Comparison of ENCODE assay signal across 9 mouse cellular contexts in the genomic region with DNA sequence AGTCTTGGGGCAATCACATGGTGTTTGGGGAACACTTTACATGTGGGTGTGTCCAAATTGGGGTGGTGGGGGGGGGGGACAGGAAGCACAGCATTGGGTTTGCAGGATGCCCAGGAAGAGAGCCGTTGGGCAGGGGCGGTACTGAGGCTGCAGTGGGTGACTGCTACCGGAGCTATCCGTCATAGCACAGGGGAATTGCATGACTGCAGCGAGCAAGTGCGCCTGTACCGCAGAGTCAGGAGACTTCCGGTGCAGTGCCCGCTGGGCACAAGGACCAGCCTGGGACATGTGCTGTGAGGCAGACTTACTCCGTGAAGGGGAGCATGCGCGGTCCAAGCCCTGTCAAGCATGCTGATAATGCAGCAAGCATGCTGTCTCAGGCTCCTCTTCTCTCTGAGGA. TPM values are rescaled to one million over a fixed set of nuclear protein-coding genes. Genes with fewer than 3 reads are reported as not detected.
A peak's percentile ranks its signal among the peaks of the same experiment; 100 is the strongest.
DNase-seq lines count a peak whose midpoint lies in the region; ATAC-seq lines count a peak whose summit lies in the region.
"Had no signal": no experiment of that assay in that cellular context is flagged by ENCODE, and none has a peak within 500 bp of the region (broad histone marks: within the 10 kb centered on the region; RNA-seq: fewer than 3 reads in every experiment).

No protein-coding gene starts in this region.

- peak overlapping the region; percentile 26; the same call in 1 of the 2 replicates for H3K4me2 ChIP-seq in kidney, embryonic 14.5 days (replicated peaks; ENCODE audit: low read depth, low read length)
- H3K4me2 ChIP-seq in intestine, embryonic 14.5 days (ENCODE audit: low read length), result peak overlapping the region; percentile 10; the same call in 1 of the 2 replicates

- no peak for DNase-seq in kidney, adult 18-20 months
- no peak for DNase-seq in intestine, embryonic 14.5 days (ENCODE audit: low spot score)
- DNase-seq in thymus, postnatal 10 days (ENCODE audit: low spot score in 2 of 2), result peak; percentile 56 to 59
- DNase-seq in adrenal gland, adult (ENCODE audit: inconsistent age in 2 of 2, low spot score in 1 of 2), result no peak
- no peak for DNase-seq in adrenal gland, adult 2 months
- DNase-seq in c-Kit-positive CD71-positive TER-119-positive erythroid progenitor cells, embryonic 14.5 days (ENCODE audit: low spot score), result no peak
- DNase-seq: kidney, postnatal 10 days had no signal

- H3K4me1 ChIP-seq in kidney, embryonic 14.5 days (ENCODE audit: control insufficient read depth, insufficient read depth, low read length), result no peaks in the 10 kb centered on the region
- H3K4me1 ChIP-seq in intestine, embryonic 14.5 days (replicated peaks; ENCODE audit: control insufficient read depth, insufficient read depth, low read length), result no peaks in the 10 kb centered on the region
- peaks cover 59% of the 10 kb centered on the region for H3K4me1 ChIP-seq in megakaryocyte, embryonic 14.5 days

- WGBS in kidney, embryonic 14.5 days, result 66% methylated on average over 12 of the region's 12 CpGs
- 61% methylated on average over 12 of the region's 12 CpGs for WGBS in intestine, embryonic 14.5 days

- H3K4me3 ChIP-seq in kidney, embryonic 14.5 days (ENCODE audit: low read length), result no peak overlapping the region
- no peak overlapping the region for H3K4me3 ChIP-seq in intestine, embryonic 14.5 days (ENCODE audit: low read depth, low read length)
- H3K4me3 ChIP-seq in megakaryocyte, embryonic 14.5 days (replicated peaks), result peak overlapping the region; percentile 92

- 0 out of 2 replicates have a peak, but pooled peaks cover 11% of the 10 kb centered on the region for H3K36me3 ChIP-seq in kidney, embryonic 14.5 days (ENCODE audit: control insufficient read depth, insufficient read depth, low read length)
- peaks cover 26% of the 10 kb centered on the region for H3K36me3 ChIP-seq in intestine, embryonic 14.5 days (ENCODE audit: control insufficient read depth, insufficient read depth, low read length)
- peaks cover 4% of the 10 kb centered on the region for H3K36me3 ChIP-seq in megakaryocyte, embryonic 14.5 days (replicated peaks; ENCODE audit: low read length)

- H3K27me3 ChIP-seq in kidney, embryonic 14.5 days (ENCODE audit: control insufficient read depth, insufficient read depth, low read length), result no peaks in the 10 kb centered on the region
- H3K27me3 ChIP-seq in intestine, embryonic 14.5 days (replicated peaks; ENCODE audit: control insufficient read depth, insufficient read depth, low read length), result no peaks in the 10 kb centered on the region
- H3K27me3 ChIP-seq in megakaryocyte, embryonic 14.5 days (replicated peaks), result no peaks in the 10 kb centered on the region

- H3K9ac ChIP-seq in kidney, embryonic 14.5 days (ENCODE audit: low read depth, low read length), result no peak overlapping the region
- H3K9ac ChIP-seq in intestine, embryonic 14.5 days (ENCODE audit: low read length), result no peak overlapping the region

- no peak overlapping the region for H3K27ac ChIP-seq in kidney, embryonic 14.5 days (ENCODE audit: low read depth, low read length)
- H3K27ac ChIP-seq in intestine, embryonic 14.5 days (ENCODE audit: low read depth), result no peak overlapping the region

- peak; percentile 62; the same call in 1 of the 2 replicates for ATAC-seq in kidney, embryonic 14.5 days (ENCODE audit: low FRiP score, low TSS enrichment)
- ATAC-seq in intestine, embryonic 14.5 days (replicated peaks; ENCODE audit: low FRiP score, low TSS enrichment, low read depth), result peak; percentile 36; the same call in 1 of the 2 replicates

- H3K9me3 ChIP-seq in kidney, embryonic 14.5 days (ENCODE audit: control insufficient read depth, low read length), result no peaks in the 10 kb centered on the region
- no peaks in the 10 kb centered on the region for H3K9me3 ChIP-seq in intestine, embryonic 14.5 days (ENCODE audit: control insufficient read depth, low read length)
- no peaks in the 10 kb centered on the region; the same call in 1 of the 2 replicates for H3K9me3 ChIP-seq in megakaryocyte, embryonic 14.5 days

RNA-seq across cellular contexts. Expression of a gene that starts 42.2 kb away (rescaled TPM):
- polyA plus RNA-seq in kidney, embryonic 14.5 days (2014; fragmentation: Nextera tagmentation; extraction: Ambion mirVana), result 0.09 TPM in 1 of 2 replicates, not detected in the other
- 103 and 105 TPM in 2 replicates for polyA plus RNA-seq in intestine, embryonic 14.5 days (2014; fragmentation: Nextera tagmentation; extraction: Ambion mirVana)
- 11.6 and 21.1 TPM in 2 replicates for polyA plus RNA-seq in megakaryocyte, embryonic 14.5 days (2012; ENCODE audit: insufficient read depth, low replicate concordance)
- not detected for total RNA-seq in adrenal gland, adult 2 months (2021)
- 0.06 and 0.13 TPM in 2 replicates for polyA plus RNA-seq in adrenal gland, adult 2 months (2012; rRNA removed)

Comparison
In these comparisons a context has a peak if more than half of its experiments do, and no peak if none do; other contexts are left out.
1. DNase-seq: peak in thymus, postnatal 10 days (2 of 2); none in kidney, adult 18-20 months (single experiment), intestine, embryonic 14.5 days (single experiment), adrenal gland, adult (0 of 2), adrenal gland, adult 2 months (single experiment) and c-Kit-positive CD71-positive TER-119-positive erythroid progenitor cells, embryonic 14.5 days (single experiment).
2. RNA of a gene that starts 42.2 kb away (polyA plus RNA-seq): 103 to 105 TPM in intestine, embryonic 14.5 days and 11.6 to 21.1 TPM in megakaryocyte, embryonic 14.5 days; 0.09 TPM in kidney, embryonic 14.5 days and 0.06 to 0.13 TPM in adrenal gland, adult 2 months; every median in the first group is over 10 times any median in the second.